Mouse (Mus musculus) lung, postnatal 14 days (tissue): ENCODE results near the gene Ccdc91.

ENCODE experiments used
- DNase-seq: peaks from one replicate; pipeline ENCODE4 v3.0.0; 2021

Gene Ccdc91

DNA sequence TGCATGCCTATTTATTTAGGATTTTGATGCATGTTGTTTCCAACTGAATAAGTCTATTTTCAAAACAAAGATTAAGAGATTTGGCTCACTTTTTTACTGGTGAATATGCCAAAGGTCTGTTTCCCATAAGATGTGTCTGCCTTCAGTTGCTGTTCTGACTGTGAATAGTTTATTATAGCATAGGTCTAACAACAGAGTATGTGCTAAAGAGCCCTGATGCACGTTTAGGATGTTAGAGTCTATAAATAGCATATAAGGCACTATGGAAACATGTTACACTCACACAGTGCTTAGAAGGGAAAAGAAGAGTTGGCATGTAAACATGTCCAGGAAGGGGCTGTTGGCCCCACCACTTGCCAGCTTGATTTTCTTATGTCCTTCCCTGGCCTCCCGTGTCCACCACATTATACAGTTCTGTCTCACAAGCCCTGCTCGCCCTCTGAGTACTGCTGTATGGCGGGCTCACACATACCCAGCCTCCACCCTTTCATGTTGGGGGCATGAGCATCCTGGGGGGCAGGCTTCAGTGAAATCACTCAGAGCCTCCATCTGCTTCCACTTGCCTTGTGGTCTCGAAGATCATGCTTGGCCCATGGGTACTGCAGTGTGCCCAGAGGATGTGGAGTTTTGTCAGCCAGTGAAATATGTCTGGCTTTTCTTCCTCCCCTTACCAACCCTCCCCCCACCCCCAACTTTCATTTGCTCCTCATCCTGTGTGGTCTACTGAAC, 99.0 kb downstream of the Ccdc91 start:
- DNase-seq: no peak

DNA sequence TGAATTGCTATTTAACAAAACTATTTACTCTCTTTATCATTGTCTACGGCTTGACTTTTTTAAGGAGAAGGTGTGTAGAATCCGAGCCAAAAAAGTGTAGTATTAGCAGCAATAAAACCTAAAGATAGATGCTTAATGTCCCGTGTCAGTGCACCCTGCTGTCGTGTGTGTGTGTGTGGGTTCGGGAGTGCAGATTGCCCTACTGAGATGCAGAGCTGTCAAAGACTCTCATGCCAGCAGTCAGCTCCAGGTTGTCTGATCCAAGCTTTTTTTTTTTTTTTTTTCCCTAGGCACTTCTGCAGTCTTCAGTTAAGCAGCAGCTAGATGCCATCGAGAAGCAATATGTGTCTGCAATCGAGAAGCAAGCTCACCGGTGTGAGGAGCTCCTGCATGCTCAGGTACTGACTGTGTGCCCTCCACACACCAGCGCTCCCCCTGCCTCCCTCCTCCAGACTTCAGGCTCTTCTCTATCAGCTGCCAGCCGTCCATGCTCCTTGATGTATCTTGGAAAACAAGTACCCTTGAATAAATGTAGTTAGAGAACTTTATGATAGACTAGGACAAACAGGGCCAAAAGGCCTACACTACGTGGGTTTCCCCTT, 99.7 kb downstream of the Ccdc91 start:
- no peak for DNase-seq

DNA sequence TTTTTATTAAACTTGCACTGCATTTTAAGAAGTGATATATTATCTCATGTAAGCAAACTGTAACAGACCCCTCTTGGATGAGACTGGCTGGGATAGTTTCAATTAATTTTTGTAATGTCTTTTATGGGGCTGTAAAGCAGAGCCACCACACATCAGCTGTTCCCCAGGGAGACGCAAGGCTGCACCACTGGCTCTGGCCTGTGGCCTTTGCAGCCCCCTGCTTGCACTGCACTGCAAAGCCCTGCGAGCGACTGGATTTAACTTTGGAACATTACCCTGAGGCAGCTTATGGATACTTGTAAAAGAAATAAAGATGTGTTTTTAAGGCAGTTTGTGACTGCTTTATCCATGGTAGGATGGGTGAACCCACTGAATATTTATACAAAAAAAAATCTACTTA, 112.0 kb downstream of the Ccdc91 start:
- no peak for DNase-seq

DNA sequence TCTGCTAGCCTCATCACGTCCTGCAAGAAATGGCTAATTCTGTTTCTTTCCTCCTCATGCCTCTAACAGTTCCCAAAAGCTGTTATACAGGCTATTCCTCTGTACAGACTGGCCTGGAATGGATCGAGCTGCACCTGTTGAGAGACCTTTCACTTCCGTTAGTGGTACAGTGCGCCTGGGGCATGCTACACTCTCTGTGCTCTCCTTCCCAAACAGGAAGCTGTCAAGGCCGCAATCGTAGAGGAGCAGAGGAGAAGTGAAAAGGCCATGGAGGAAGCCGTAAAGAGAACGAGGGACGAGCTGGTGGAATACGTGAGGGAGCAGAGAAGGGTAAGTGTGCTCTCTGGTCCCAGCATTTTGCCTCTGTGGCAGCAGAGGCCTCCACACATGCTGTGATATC, 131.0 kb downstream of the Ccdc91 start:
- DNase-seq: no peak

DNA sequence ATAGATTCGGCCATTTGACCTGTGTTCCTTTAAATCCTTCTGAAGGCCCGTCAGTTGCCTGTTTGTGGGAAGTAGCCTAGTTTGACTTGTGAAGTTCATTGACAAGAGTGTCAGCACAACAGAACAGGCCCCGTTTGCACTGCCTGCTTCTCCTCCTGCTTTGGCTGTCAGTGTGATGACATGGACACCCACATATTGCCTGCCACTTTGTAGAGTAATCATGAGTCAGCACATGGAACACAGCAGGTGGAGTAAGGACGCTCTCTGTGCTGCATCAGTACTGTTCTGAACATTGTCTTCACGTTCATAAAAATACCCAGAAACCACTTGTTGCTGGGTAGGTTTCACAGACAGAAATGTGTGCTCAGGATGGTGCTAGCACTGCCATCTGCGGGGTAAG, 132.0 kb downstream of the Ccdc91 start:
- no peak for DNase-seq

DNA sequence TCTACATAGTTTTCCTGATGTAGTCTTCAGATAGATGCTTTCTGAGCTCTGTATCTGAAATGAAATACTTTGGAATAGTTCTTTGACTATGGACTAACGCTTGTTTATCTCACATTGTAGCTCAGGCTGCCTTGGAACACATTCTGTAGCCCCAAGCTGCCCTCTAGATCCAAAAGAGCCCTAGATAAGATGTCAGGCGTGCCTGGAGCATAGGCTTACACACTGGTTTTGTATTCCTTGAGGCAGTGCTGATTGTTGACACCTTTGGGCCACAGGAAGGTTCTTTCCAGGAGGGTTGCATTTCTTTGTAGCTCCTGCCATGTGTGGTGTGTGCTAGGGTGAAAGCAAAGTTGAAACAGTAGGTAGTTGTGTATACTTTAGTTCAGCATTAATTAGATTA, 139.7 kb downstream of the Ccdc91 start:
- DNase-seq: no peak

DNA sequence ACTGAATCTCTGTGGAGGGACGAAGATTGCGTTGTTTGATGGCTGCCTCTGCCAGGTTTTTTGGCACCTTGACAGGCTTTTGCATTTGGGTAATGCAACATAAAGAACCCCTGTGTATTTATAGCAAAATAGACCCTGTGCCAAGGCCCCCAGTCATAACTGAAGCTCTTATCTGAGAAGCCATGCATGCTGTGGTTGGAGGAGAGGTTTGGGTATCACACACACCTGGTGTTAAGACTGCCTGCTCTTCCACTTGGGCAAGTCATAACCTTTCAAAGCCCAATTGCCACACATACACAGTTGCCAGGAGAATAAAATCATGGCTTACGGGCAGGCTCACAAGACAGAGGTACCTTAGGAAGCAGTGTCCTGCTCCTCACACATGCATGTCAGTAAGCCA, 147.5 kb downstream of the Ccdc91 start:
- no peak for DNase-seq

DNA sequence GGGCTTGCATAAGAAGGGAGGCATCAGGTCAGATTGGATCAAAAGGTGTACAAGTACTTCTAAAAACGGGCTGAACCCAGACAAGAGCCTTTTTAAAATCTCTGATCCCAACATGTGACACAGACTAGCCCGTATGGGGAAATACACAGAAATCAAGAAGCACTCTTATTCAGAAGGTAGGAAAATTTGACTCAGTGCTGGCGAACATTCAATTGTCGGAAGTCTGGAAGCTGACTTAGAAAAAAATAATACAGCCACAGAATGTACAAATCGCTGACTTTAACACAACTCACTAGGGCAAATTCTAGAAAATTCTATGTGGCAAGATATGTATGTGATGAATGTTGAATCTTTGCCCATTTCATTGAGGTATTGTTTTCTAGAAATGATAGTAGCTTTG, 160.8 kb downstream of the Ccdc91 start:
- DNase-seq: no peak

DNA sequence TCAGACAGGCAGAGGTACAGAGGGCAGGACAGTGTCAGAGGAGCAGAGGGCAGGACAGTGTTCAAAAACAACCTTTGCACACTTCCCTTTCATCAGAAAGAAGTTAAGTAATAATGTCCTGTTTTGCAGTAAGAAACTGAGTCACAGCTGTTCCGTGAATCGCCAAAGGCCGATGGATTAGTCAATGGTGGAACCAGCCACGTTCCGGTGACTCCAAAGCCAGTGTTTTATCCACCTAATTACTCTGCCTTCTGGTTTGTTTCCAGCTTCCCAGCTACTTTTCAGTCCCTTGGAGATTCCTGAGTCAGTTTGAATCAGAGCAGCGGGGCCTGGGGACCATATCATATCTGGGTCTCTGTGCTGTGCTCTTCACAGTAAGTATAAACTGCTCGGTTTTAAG, 168.2 kb downstream of the Ccdc91 start:
- DNase-seq: no peak

DNA sequence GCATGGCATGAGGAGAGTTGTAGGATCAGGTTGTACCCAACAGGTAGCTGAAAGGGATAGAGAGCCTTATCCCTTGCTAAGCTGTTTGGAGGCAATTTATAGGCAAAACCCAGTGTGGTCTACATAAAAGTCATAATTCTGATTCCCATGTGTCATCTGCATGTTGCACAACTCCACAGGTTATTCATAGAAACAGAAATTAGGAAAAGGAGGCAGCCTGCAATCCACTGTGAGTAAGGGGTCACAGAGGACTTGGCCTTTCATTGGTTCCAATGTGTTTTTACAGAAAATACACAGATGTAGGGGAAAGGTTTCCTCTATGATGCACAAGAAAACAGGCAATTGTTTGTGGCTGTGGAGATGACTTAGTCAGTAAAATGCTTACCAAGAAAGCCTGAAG, 168.8 kb downstream of the Ccdc91 start:
- DNase-seq: no peak

DNA sequence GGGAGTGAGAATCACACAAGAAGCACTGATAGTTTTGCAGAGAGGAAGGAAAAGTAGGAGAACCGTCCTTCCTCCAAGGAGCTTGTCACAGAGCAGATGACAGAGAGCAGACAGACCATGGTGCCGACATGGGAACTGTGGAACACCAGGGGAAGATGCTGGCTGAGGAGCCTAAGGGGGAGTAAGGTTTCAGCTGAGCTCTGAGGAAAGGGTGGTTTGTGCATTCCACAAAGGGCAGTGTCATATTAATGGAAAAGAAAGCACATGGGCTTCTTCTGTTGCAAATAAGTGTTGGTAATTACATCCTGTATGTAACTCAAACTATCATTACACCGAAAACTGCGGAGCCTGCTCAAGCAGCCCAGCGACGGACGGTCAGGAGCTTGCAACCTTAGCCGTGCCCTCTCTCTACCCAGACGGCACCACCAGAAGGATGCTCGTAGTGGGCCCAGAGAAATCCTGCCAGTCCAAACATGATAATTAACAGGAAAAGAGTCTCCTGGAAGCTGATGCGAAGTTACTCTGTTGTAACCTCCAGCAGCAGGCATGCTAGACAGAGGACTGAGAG, 170.9 kb downstream of the Ccdc91 start:
- no peak for DNase-seq

DNA sequence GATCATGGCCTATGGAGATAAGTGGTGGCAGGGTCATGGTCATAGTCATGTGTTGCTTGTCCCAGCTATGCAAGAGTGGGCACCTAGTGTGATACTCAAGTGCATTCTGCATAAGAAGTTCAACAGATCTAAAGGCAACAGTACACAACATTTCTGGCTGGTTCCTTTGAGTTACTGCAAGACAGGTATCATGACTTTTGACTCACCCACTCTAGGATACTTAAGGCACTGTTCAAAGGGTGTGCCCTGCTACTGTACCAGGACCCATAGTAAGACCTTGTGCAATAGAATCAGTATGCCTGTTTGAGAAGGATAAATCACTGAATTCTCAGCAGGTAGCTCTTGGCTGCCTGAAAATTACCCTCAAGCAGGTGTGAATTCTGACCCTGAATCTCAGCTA, 182.4 kb downstream of the Ccdc91 start:
- no peak for DNase-seq

DNA sequence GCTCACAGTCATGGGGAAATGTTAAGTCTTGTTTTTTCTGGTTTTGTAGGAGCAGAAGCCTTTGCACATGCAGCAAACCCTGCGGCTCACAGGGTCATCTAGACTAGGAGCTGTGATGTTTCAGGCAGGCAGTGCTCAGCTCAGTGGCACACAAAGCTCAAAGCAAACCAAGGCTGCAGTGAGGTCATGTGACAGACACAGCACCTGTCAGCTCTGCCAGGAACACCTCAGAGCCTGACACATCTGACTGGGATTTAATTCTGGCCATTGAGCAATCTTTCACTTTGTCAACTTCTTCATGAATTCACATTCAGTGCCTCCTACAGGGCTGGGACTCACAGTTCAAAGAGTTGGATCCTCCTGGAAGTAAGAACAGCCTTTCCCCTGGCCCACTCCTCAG, 185.1 kb downstream of the Ccdc91 start:
- DNase-seq: no peak

DNA sequence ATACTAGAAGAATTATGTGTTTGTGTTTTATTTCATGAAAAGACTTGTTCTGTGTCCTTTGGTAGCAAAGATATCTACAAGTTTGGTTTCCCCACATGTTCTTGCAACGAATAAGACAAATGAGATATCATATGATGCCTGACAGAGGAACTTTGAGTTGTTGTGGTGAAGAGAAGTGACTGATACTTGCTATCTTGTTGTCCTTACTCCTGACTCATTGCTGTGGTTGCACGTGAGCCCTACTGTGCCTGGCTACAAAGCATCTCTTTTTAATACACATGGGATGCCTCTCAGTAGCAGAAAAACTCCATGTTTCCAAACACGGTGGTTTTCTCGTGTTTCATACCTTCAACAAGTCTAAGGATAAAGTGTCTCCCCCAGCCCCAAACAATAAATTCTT, 186.2 kb downstream of the Ccdc91 start:
- no peak for DNase-seq

DNA sequence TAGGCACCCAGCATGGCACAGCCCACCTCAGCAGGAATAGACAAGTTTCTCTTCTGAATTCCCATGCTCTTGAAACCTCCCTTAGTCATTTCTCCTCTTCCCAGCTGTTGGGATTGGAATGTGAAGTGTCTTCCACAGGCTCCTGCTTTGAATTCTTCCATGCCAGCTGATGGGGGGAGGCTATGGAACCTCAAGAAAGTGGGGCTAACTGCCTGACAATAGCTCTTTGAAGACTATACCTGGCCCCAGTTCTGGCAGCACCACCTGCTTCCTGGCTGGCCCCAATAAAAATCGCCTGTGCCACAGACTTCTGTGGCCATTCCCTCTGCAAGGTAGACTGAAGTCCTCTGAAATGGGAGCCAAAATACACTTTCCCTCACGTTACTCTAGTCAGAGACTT, 187.0 kb downstream of the Ccdc91 start:
- no peak for DNase-seq

DNA sequence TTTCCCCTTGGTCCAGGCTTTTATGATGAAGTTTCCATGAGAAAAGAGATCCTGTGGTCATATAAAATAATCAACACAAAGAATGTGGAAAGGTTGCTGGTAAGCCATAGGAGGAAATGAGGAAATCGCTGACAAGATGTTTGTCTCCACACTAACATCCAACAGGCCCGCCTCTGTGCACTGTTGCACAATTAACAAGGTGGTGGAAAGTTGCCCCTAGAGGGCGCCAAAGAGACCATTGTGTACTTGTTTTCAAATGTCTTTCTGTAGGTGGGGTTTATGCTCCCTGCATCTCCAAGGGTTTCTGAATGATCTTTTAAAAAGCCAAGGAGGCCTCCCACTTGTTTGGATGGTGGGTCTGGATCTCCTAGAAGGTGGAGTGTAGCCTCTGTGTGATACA, 188.7 kb downstream of the Ccdc91 start:
- peak; percentile 74 for DNase-seq

DNA sequence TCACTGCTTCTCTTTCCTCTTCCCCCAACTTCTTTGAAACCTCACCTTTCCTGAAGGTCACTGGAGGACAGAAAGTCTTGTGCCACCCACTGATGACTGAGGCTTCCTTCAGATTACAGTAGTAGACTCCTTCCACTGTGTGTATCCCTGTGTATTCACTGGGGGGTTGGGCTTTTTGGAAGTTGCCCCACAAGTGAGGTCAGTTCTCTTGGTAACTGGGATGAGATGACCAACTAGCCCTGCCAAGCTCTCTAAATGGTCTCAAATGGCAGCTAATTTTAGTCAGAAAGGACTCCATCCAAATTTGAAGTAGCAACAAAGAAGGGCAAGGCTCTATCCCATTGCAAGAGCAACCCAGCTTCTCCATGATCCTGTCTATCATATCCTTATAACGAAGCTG, 195.7 kb downstream of the Ccdc91 start:
- no peak for DNase-seq

DNA sequence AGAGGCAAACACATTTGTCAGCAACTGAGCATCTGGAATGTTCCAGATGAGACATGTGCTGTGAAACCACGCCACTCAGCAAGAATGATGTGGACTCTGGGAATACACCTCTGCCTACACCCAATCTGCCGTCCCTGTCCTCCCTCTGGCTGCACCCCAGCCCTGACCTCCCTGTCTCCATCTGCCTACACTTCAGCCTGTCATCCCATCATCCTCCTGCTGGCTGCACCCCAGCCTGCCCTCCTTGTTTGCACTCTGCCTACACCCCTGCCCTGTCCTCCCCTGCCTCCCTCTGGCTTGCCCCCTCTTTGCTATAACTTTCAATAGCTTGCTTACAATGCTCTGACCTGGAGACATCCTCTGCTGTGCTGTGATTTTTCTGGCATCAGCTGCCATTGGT, 196.9 kb downstream of the Ccdc91 start:
- DNase-seq: no peak

DNA sequence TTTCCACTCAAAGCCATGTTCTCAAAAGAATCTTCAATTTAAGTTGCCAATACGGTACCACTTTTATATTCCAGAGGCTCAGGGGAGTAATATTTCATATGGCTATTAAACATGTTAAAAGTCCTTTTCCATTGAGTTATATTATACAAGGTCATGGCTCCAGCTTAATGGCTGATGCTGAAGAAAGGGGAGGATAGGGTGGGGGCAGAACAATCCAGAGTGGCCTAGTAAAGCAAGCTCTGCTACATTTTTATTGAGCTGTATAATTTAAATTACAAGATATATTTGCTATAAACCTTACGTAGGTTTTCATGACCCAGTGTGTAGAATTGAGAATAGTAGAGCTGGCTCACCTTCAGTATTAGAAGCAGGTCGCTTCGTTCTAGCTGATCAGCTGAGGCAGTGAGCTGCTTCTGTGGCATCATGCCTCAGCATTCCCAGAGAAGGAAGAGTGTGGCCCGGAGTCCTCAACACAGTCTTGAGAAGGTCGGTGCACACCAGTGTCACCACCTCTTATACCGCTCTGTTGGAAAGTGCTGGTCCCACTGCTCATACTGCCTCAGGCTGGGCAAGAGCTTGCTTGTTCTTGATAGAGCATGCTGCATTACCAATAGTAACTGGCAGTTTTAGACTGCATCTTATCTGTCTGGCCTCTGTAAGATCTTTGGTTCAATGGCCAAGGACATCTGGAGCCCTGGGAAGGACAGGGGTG, 199.6 kb downstream of the Ccdc91 start:
- no peak for DNase-seq

DNA sequence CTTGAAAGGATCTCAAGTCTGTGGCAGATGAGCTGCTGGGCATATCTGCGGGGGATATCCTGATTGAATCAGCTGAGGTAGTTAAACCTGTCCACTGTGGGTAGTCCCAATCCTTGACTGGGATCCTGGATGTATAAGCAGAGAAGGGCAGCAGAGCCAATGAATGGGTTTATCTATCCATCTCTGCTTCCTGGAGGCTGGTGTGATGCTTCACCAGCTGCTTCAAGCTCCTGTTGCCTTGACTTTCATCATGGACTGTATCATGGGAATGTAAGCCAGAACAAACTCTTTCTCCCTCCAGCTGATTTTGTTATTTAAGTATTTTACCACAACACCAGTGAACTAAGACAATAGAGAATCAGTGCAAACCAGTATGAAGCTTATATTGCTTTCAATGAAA, 200.6 kb downstream of the Ccdc91 start:
- DNase-seq: no peak
